Mouse (Mus musculus): Measurements from ENCODE around the gene Phf13.

DNA sequence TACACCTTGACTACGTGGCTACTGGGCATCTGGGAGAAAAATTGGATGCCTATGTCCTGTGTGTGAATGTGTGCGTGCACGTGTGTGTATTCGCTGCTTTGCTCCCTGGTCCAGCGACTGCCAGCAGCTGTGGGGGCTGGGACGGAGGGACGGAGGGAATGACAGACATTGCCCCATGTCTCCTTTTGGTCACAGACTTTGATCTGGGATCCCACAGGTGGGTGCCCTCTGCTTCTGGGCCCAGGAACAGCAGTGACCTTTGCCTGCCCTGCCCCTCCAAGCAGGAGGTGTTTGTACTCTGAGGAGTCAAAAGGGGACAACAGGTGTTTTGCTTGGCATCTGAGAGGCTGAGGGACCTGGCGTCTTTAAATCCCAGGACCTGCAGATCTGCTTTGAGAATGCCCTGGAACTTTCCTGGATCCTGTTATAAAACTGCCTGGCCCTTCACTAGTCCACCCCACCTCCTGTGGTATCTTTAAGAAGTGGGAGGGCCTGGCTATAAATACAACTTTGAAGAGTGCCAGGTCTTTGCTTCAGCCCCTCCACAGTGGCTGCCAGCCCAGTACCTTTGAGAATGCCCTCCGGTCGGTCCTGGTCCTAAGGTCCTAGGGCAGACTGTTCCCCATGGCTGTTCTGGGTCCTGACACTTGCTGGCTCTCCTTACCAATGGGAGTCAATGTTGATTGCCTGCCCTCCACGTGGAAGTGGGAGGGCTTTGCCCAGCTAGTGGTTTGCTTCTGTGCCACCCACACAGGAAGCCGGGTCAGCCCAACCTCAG is 17.2 kb upstream of the Phf13 start:
- no peak for TF ChIP-seq CTCF (IDR thresholded peaks at IDR 0.05; ENCODE audit: extremely low read depth, insufficient read length, insufficient replicate concordance, low read depth, low read length)
- TF ChIP-seq POLR2A (IDR thresholded peaks at IDR 0.05; ENCODE audit: low read depth, low read length), result no peak
